Mouse (Mus musculus) kidney, embryonic 16.5 days (tissue): ENCODE data around the gene Clasp2. TPM values are rescaled to one million over a fixed set of nuclear protein-coding genes. Genes with fewer than 3 reads are reported as not detected.

Experiments
- ATAC-seq: fragments of 200-750 bp; cut with Nextera tagmentation; 2 replicates; pipeline ENCODE4 v1.8.0; 2017; ENCODE audit warnings: moderate TSS enrichment; ENCODE audit not compliant: low FRiP score, low TSS enrichment
- H3K27ac ChIP-seq: fragments of 300-500 bp; sonication (generic); 2 replicates; pipeline ENCODE4 v1.5.1; 2014; ENCODE audit warnings: low read length
- H3K27me3 ChIP-seq: fragments of 300-500 bp; sonication (generic); 2 replicates; pipeline ENCODE4 v1.6.1; 2014; ENCODE audit warnings: low read length, control low read depth, mixed read lengths; ENCODE audit not compliant: insufficient read depth
- H3K36me3 ChIP-seq: fragments of 300-500 bp; sonication (generic); 2 replicates; pipeline ENCODE4 v1.6.1; 2014; ENCODE audit warnings: low read length, control low read depth, mixed read lengths; ENCODE audit not compliant: insufficient read depth
- H3K4me1 ChIP-seq: fragments of 300-500 bp; sonication (generic); 2 replicates; pipeline ENCODE4 v1.6.1; 2014; ENCODE audit warnings: low read length, control low read depth, mixed read lengths; ENCODE audit not compliant: insufficient read depth
- H3K4me2 ChIP-seq: fragments of 300-500 bp; sonication (generic); replicated peaks from 2 replicates; pipeline ENCODE4 v1.6.1; 2014; ENCODE audit warnings: low read depth, low read length
- H3K4me3 ChIP-seq: fragments of 300-500 bp; sonication (generic); 2 replicates; pipeline ENCODE4 v1.5.1; 2014; ENCODE audit warnings: mild to moderate bottlenecking, low read length
- H3K9ac ChIP-seq: fragments of 300-500 bp; sonication (generic); replicated peaks from 2 replicates; pipeline ENCODE4 v1.6.1; 2014; ENCODE audit warnings: low read length
- H3K9me3 ChIP-seq: fragments of 300-500 bp; sonication (generic); 2 replicates; pipeline ENCODE4 v1.6.1; 2016; ENCODE audit warnings: low read length, control low read depth
- WGBS: fragments of 180-500 bp; shearing (Covaris S2); extraction: QIAGEN DNeasy Blood & Tissue Kit; methylation state at CpG from one replicate; pipeline ENCODE4 v1.1.7; 2014; 5-methylcytosine and 5-hydroxymethylcytosine counted together
- polyA plus RNA-seq: library from polyadenylated mRNA; unstranded; fragments of >200 nt; fragmentation: Nextera tagmentation; extraction: Ambion mirVana; gene quantifications from 2 replicates; pipeline ENCODE4 v1.2.1, GENCODE M21; 2015

Clasp2 gene
- polyA plus RNA-seq, 1 experiment from 2014 or later, result 23.0 TPM

- 95% methylated on average over 5 of the region's 5 CpGs for WGBS
- ATAC-seq, result no peak
- Histone ChIP-seq H3K36me3 (peaks cover 10% of the 10 kb centered on the region; the same call in 1 of the 2 replicates), H3K9me3 (no peaks in the 10 kb centered on the region), H3K4me3 (no peak overlapping the region), H3K27ac (no peak overlapping the region), H3K4me1 (no peaks in the 10 kb centered on the region), H3K4me2 (no peak overlapping the region), H3K27me3 (no peaks in the 10 kb centered on the region), H3K9ac (no peak overlapping the region)
These were observed 96.2 kb downstream of the Clasp2 start for GRCm38 (mm10) chr9:113837461-113837860.

- no peaks in the 10 kb centered on the region for H3K27me3 ChIP-seq
- no peak for ATAC-seq
These were observed 102.8 kb downstream of the Clasp2 start for GRCm38 (mm10) chr9:113844029-113844428.

GRCm38 (mm10) chr9:113855441-113855840 is 114.2 kb downstream of the Clasp2 start:
- Histone ChIP-seq H3K27me3 (no peaks in the 10 kb centered on the region), H3K9me3 (no peaks in the 10 kb centered on the region), H3K4me3 (no peak overlapping the region), H3K36me3 (peaks cover 14% of the 10 kb centered on the region), H3K27ac (no peak overlapping the region), H3K4me1 (no peaks in the 10 kb centered on the region), H3K9ac (no peak overlapping the region), H3K4me2 (no peak overlapping the region)
- 93% methylated on average over 3 of the region's 3 CpGs for WGBS
- ATAC-seq, result no peak

More at GRCm38 (mm10) chr9:113844029-113844428, 102.8 kb downstream of the Clasp2 start:
- Histone ChIP-seq H3K9me3 (no peaks in the 10 kb centered on the region), H3K4me2 (no peak overlapping the region), H3K4me3 (no peak overlapping the region), H3K27ac (no peak overlapping the region), H3K36me3 (peaks cover 12% of the 10 kb centered on the region; the same call in 1 of the 2 replicates), H3K4me1 (no peaks in the 10 kb centered on the region), H3K9ac (no peak overlapping the region)
- WGBS, result 92% methylated on average over 4 of the region's 4 CpGs

- 90% methylated on average over 8 of the region's 8 CpGs for WGBS
- Histone ChIP-seq H3K4me2 (no peak overlapping the region), H3K4me1 (no peaks in the 10 kb centered on the region), H3K9me3 (no peaks in the 10 kb centered on the region), H3K9ac (no peak overlapping the region), H3K4me3 (no peak overlapping the region), H3K27me3 (no peaks in the 10 kb centered on the region), H3K27ac (no peak overlapping the region), H3K36me3 (peaks cover 10% of the 10 kb centered on the region)
- ATAC-seq, result no peak
These were observed 116.1 kb downstream of the Clasp2 start for GRCm38 (mm10) chr9:113857281-113857928.

- Histone ChIP-seq H3K9me3 (no peaks in the 10 kb centered on the region), H3K9ac (no peak overlapping the region), H3K27me3 (no peaks in the 10 kb centered on the region), H3K4me2 (no peak overlapping the region), H3K36me3 (peaks cover 7% of the 10 kb centered on the region; the same call in 1 of the 2 replicates), H3K4me1 (no peaks in the 10 kb centered on the region), H3K4me3 (no peak overlapping the region), H3K27ac (no peak overlapping the region)
- 86% methylated on average over 5 of the region's 5 CpGs for WGBS
- ATAC-seq, result no peak
These were observed 116.7 kb downstream of the Clasp2 start for GRCm38 (mm10) chr9:113857929-113858440.

- H3K9me3 ChIP-seq, result no peaks in the 10 kb centered on the region
- no peaks in the 10 kb centered on the region for H3K27me3 ChIP-seq
- no peaks in the 10 kb centered on the region for H3K4me1 ChIP-seq
- 0 out of 2 replicates have a peak, but pooled peaks cover 2% of the 10 kb centered on the region for H3K36me3 ChIP-seq
- H3K9ac ChIP-seq, result no peak overlapping the region
- ATAC-seq, result no peak
- WGBS, result 92% methylated on average over 5 of the region's 5 CpGs
- no peak overlapping the region for H3K4me3 ChIP-seq
- no peak overlapping the region for H3K4me2 ChIP-seq
- no peak overlapping the region for H3K27ac ChIP-seq
These were observed 118.1 kb downstream of the Clasp2 start for GRCm38 (mm10) chr9:113859420-113859819.

GRCm38 (mm10) chr9:113863370-113863999 is 122.2 kb downstream of the Clasp2 start:
- Histone ChIP-seq H3K9ac (no peak overlapping the region), H3K4me1 (no peaks in the 10 kb centered on the region), H3K4me2 (no peak overlapping the region), H3K36me3 (0 out of 2 replicates have a peak, but pooled peaks cover 2% of the 10 kb centered on the region), H3K4me3 (no peak overlapping the region), H3K27me3 (no peaks in the 10 kb centered on the region), H3K27ac (no peak overlapping the region), H3K9me3 (no peaks in the 10 kb centered on the region)
- 90% methylated on average over 5 of the region's 5 CpGs for WGBS
- no peak for ATAC-seq

GRCm38 (mm10) chr9:113867951-113868350 is 126.7 kb downstream of the Clasp2 start:
- 84% methylated on average over 5 of the region's 5 CpGs for WGBS
- H3K9me3 ChIP-seq, result no peaks in the 10 kb centered on the region
- peaks cover 17% of the 10 kb centered on the region for H3K36me3 ChIP-seq
- H3K4me3 ChIP-seq, result no peak overlapping the region
- no peak overlapping the region for H3K4me2 ChIP-seq
- no peak overlapping the region for H3K27ac ChIP-seq
- H3K9ac ChIP-seq, result no peak overlapping the region
- H3K4me1 ChIP-seq, result no peaks in the 10 kb centered on the region
- ATAC-seq, result no peak
- no peaks in the 10 kb centered on the region for H3K27me3 ChIP-seq

- no peaks in the 10 kb centered on the region for H3K9me3 ChIP-seq
- H3K9ac ChIP-seq, result no peak overlapping the region
- no peak overlapping the region for H3K4me3 ChIP-seq
- H3K36me3 ChIP-seq, result peaks cover 25% of the 10 kb centered on the region
- 96% methylated on average over 3 of the region's 3 CpGs for WGBS
- no peak overlapping the region for H3K4me2 ChIP-seq
- no peak overlapping the region for H3K27ac ChIP-seq
- H3K27me3 ChIP-seq, result no peaks in the 10 kb centered on the region
- ATAC-seq, result no peak
- H3K4me1 ChIP-seq, result no peaks in the 10 kb centered on the region
These were observed 153.6 kb downstream of the Clasp2 start for GRCm38 (mm10) chr9:113894903-113895302.

GRCm38 (mm10) chr9:113903136-113903535 is 161.9 kb downstream of the Clasp2 start:
- H3K36me3 ChIP-seq, result peaks cover 28% of the 10 kb centered on the region
- H3K9ac ChIP-seq, result no peak overlapping the region
- 74% methylated on average over 4 of the region's 4 CpGs for WGBS
- H3K4me3 ChIP-seq, result no peak overlapping the region
- no peak overlapping the region for H3K27ac ChIP-seq
- no peaks in the 10 kb centered on the region for H3K4me1 ChIP-seq
- H3K27me3 ChIP-seq, result no peaks in the 10 kb centered on the region
- ATAC-seq, result no peak
- H3K4me2 ChIP-seq, result no peak overlapping the region
- H3K9me3 ChIP-seq, result no peaks in the 10 kb centered on the region
